Mouse (Mus musculus): Measurements from ENCODE around the gene Prss57.

- TF ChIP-seq GATA1 (IDR thresholded peaks at IDR 0.05; ENCODE audit: low read length) (no peak), TAL1 (IDR thresholded peaks at IDR 0.05; ENCODE audit: low read length) (0 out of 3 replicates have a peak, but pooled peaks have one; percentile 21)
These were observed 40.8 kb upstream of the Prss57 start for GRCm38 (mm10) chr10:79831583-79831982.
